Mouse (Mus musculus) CH12F3 (cell line): ENCODE measurements around the gene 4930558K02Rik.

Source experiments
- in situ Hi-C: fragments of 300-500 bp; cut with MboI; formaldehyde crosslinking; loops from 2 replicates; pipeline ENCODE4 v1.14.3; 2020; ENCODE audit warnings: low sequenced_read_pairs

4930558K02Rik gene

GRCm38 (mm10) chr1:161979536-161979935 is at the start of gene 4930558K02Rik:
TSS of gene 4930558K02Rik (minus strand) at chr1:161979636.
- in situ Hi-C loops, result no loop called here

DNA sequence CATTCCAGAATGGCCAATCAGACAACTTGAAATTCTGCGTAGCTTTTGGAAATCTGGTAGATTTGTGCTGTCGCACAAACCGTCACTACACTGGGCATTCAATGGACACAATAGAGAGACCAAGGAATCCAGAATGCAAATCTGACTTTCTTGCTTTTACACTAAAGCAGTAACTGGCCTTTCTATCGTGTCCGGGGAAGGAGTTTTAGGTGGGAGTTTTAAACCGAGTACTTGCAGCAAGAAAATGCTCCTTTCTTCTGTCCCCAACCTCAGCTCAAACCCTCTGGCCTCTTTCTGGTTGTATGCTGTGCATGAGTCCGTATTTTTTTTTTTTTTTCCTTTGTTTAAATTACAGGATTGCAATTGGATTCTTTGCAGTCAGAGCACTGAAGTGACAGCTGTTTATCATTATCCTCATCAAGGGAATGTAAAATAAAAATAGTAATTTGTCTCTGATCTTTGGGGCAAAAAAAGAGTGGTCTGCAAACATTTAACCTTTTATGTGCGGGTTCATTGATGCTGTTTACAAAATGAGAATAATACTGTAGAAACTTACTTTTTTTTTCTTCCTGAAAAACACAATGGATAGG is 44.3 kb upstream of the 4930558K02Rik start:
- in situ Hi-C loops, result no loop called here

DNA sequence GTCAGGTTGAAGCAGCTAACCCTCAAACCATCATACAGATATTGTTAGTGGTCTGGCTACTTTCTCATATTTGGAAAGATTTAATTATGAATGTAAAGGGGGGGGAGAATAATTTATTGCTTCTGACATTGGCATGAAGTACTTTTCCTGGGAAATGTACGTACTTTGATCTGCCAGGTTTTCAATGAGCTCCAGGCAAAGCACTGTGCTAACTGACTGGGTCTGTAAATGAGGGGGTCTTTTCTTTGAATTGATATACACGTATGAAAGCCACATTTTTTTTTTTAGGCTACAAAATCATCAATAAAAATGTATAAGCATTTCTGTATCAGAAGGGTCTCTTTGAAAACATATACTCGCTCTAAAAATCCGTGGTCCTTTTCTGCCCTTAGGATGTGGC is 41.3 kb upstream of the 4930558K02Rik start:
- in situ Hi-C loops, result no loop called here

GRCm38 (mm10) chr1:162020303-162020731 is 40.9 kb upstream of the 4930558K02Rik start:
- in situ Hi-C loops, result no loop called here

DNA sequence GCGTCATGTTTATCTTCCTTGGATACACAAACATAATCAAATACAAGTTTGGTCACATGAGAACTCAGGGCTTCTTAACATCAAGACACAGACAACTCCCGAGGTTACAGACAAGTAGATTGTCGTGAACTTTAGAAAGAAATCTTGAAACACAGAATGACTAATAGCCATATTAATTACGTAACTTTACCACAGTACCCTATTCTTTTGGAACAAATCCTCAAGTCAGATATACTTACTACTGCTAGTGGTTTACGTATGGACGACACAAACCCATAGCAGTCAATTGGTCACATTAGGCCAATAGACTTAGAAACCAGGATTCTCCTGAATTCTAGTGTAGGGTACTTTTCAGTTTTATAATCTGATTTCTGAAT is 39.2 kb upstream of the 4930558K02Rik start:
- in situ Hi-C loops, result no loop called here

GRCm38 (mm10) chr1:162017975-162018600 is 38.7 kb upstream of the 4930558K02Rik start:
- in situ Hi-C loops, result no loop called here

GRCm38 (mm10) chr1:162016982-162017381 is 37.5 kb upstream of the 4930558K02Rik start:
- in situ Hi-C loops, result no loop called here

DNA sequence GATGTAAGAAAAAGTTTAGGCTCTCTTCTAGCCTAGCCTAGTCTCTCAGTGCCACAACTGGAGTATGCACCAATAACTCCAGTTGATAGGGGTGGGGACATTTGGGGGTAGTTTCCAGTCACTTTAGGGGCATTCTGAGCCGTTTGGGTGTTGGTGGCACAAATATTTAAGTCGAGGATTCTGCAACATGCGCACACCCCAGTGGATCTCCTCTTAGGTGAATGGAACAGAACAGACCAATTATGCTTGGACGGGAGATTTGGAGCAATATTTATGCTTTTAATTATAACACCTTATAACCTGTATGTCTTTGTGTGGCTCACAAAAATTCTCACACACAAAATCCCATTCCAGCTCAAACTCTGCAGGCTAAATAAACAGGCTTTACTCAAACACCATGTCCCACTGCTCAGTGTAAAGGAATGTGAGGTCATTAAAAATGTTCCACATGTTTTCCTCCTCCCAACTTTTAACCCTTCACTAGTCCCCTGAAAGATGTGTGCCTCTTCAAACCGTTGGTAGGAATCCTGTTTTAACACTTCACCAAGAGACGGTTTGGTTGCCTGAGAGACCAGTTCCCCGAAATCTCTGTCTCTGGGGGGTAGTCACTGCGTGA is 35.9 kb upstream of the 4930558K02Rik start:
- in situ Hi-C loops, result no loop called here

DNA sequence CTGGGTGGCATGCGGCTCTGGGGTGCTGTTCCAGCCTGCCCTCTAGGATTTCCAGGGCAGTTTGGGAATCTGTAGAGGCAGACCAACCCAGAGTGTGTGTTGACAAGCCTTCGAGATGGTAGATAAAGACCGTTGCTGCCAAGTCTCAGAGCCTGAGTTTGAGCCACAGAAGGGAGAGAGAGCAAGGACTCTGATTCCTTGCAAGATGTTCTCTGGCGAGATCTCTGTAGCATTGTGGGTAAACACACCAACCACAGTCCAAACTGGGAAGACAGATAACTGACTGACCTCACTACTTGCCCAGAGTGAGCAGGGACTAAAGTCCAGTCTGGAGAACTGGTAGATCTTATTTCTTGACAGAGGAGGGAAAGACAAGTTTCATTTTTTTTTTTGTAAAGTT is 34.1 kb upstream of the 4930558K02Rik start:
- in situ Hi-C loops, result no loop called here

- in situ Hi-C loops, result no loop called here
These were observed 32.2 kb upstream of the 4930558K02Rik start for GRCm38 (mm10) chr1:162011523-162012245.

DNA sequence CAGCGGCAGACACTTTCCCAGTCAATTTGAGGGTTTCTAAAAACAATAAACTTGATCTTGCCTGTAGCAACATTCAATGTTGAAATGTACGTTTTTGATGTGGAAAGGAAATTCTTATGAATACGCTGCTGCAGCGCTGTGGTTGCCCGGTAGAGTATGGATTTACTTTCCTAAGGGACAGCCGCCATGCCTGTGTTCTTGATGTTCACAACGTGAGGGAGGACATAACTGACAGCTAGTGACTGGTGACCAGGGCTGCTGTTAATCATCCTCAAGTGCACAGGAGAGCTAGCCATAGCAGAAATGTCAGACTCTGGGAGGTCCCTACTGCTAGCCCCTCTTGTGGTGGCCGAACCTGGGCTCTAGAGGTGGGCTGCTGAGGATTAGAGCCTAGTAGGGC is 29.6 kb upstream of the 4930558K02Rik start:
- in situ Hi-C loops, result no loop called here

DNA sequence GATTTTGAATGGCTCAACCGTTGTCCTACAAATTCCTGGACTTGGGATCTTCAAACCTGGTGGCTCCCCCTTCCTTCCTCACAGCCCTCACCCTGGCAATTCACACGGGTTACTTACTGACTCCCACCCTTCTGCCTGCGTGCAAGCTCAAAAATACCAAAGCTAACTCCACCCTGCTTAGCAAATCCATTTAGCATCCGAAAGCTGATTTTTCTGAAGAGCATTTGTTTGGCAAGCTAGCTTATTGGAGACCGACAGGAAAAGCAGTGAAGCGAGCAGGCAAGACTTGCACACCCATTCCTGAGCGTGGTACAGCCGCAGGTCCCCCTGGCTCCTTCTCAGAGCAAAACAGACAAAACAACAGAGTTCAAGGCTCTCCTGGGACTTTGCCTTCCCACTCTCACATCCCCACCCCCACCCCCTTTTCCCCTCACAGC is 29.2 kb upstream of the 4930558K02Rik start:
- in situ Hi-C loops, result no loop called here

DNA sequence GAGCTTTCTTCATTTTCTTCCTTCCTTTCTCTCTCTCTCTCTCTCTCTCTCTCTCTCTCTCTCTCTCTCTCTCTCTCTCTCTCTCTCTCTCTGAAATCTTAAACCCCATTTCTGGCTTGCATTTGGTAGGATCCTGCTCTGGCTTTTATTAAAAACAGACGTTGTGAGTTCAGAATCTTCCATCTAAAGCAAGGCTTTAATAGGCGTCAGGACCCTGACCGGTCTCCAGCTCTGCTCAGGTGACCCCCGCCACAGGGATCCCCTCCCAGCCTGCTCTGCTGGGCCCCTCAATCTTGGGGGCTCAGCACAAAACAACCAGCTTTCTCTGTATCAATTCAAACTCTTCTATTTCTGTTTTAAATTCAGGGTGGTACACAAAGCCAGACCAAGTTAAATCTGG is 28.8 kb upstream of the 4930558K02Rik start:
- in situ Hi-C loops, result no loop called here

DNA sequence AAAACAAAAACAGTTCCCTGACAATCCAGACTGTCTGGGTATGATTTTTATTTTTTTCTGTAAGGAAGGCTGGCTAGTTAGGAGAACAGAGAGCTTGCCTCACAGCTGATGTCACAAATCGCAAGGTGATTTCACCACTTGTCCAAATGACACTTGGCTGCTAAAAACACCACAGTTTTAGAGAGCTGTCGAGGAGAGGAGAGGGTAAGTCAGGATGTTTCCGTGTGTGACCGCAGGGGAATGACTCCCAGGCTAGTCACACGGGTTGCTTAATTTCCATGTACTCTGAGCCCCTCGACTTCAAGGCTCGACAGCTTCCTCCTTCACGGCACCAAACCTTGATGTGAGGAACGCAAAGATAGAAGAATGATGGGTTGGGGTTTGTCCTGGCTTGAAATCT is 26.7 kb upstream of the 4930558K02Rik start:
- in situ Hi-C loops, result no loop called here

DNA sequence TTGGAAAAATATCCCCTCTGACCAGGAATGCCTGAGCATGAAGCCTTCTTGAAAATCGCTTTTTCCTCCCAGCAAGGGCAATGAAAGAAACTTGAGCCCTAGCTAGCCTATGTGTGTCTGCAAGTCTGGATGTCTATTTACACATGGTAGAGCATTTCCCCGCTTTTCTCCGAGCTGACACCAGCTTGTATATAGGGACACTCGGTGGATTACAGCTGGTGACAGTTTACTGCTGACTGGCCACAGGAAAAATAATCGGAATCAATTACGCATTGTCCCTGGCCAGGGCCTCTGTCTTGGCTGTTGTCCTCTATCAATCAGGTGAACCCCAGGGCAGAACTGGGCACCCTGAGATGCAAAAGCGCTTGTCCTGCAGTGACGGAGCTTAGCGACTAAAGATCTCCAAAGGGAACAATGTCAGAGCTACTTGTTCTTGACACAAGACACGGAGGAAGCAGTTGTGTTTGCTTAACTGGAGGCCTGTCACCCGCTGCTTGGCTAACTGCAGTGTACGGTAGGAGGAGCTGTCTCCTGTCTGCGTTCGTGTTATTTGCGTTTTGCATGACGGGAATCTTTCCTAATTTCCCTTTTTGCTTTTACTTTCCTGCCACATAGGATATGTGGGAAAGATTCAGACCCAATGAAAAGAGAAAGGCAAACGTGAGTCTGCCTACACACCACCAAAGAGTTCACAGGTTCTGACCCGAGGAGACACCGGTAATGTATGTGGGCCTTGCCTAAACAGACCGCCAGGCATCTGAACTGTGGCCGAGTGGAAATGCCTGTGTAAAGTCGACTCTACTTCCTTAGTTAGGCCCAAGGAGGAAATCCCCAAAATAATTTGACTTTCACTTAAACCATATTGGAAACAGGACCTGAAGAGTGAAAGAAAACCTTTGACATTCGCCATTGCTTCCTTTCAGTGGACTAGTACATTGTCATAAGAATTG is 25.7 kb upstream of the 4930558K02Rik start:
- in situ Hi-C loops, result loop anchor here (5.0 kb wide), 1 partner anchor 307 kb away; no protein-coding TSS in a partner anchor

DNA sequence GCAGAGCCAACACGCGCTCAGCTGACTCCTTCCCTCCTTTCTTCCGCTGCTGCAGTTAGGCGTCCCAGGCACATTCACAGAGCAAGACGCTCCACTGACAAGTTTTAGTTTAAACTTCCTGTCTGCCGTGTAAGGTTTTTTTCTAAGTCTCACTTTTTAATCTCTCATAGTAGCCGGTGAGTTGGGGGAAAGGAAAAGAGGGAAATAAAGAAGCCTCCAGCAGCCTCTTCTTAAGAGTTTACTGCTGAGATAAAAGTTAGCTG is 25.0 kb upstream of the 4930558K02Rik start:
- in situ Hi-C loops, result loop anchor here (5.0 kb wide), 1 partner anchor 308 kb away; no protein-coding TSS in a partner anchor

DNA sequence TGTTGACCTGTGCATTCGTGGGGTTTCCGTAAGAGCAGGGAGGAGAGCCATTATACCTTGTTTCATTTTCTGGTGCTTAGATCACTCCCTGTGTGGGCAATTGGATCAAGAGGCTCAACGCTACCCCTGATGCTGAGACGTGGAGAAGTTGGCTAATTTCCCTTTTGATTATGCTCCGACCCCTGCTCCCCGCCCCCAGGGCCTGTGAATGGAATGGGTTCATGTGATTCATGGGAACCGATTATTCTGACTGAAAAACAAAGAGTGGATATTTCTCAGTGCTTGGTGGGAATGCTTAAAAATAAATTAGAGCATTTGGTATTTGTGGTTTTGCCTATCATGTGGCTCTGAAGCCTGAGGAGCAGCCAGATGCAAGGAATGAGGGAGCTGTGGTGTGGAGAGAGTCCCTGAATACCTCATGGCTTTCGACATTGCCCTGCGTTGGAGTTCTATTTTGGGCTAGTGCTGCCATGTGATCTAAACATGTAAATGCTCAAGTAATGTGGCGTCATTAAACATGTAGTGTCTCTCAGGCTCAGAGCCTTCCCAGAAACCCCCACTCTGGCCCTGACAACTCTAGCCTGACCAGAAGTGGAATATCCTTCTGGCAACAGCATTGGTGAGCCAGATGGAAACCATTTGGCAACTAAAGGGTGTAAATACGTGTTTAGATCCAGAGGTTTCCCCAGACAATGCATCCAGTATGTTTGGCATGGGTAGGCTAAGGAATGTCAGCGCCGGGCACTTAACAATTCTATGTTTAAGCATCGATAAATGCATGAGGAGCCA is 24.5 kb upstream of the 4930558K02Rik start:
- in situ Hi-C loops, result loop anchor here (5.0 kb wide), 1 partner anchor 308 kb away; no protein-coding TSS in a partner anchor

DNA sequence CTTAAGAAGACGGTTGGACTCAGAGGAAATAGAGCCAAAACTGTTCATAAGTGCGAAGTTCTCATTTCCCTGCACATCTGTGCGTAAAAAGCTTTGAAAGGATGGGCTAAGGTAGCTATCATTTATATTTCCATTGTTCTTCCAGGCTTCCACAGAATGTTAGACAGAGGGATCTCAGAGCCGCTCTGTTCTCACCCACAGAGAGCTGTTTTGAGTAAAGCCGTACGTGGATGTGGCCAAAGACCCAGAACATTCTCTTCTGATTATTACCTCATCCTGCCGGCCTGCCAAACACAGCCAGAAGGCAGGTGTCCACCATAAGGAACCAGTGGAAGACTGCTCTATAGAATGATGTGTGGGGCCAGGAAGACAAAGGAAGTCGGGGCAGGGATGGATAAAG is 21.9 kb upstream of the 4930558K02Rik start:
- in situ Hi-C loops, result loop anchor here (5.0 kb wide), 1 partner anchor 311 kb away; no protein-coding TSS in a partner anchor

DNA sequence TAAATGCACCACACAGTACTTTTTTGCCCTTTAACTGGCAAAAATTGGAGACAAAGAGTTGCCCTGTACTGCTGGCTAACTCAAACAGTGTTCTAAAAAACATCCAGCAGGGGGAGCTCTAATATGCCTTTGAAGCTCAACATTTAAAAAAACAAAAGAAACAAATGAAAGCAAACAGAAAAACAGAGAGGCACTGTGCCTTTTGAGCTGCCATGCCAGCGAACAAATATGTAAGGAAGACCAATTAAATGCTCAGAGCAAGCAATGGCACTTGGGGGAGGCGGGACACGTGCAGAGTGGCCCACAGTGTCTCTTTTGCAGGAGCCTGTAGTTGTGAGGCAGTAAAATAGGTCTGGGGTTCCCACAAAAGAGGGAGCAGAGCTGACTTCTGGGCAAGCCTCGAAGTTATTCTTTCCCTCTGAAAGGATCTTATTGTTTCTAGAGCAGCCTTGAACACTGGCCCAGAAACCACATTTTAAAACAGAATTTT is 20.5 kb upstream of the 4930558K02Rik start:
- in situ Hi-C loops, result loop anchor here (5.0 kb wide), 1 partner anchor 312 kb away; no protein-coding TSS in a partner anchor

DNA sequence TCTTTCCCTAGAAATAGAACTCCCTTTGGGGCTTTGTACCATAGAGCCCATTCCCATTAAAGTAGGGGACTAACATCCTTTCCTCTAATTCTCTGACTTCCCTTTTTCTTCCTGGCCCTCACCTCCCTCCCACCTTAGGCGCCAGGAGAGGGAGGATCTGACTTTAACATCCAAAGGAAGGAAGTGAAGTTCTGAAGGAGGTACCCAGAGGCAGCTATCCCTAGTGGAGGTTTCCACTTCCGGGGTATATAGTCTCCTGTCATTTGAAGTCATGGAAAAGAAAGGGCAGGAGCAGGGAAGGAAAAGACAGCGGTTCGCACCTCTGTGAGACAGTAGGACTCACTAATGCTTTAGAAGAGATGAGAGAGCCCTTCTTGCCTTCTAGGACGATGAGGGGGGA is 19.9 kb upstream of the 4930558K02Rik start:
- in situ Hi-C loops, result no loop called here
